Mouse (Mus musculus) lung, postnatal 36 days (tissue): ENCODE data around the gene Hvcn1.
"Not testable (repeated sequence)": the region's sequence is repeated elsewhere in the genome, so short reads cannot be mapped to it uniquely, and the experiment has no call there.

Experiments used
- DNase-seq: peaks from one replicate; pipeline ENCODE4 v3.0.0; 2022; ENCODE audit warnings: mixed read lengths

Hvcn1 gene

DNA sequence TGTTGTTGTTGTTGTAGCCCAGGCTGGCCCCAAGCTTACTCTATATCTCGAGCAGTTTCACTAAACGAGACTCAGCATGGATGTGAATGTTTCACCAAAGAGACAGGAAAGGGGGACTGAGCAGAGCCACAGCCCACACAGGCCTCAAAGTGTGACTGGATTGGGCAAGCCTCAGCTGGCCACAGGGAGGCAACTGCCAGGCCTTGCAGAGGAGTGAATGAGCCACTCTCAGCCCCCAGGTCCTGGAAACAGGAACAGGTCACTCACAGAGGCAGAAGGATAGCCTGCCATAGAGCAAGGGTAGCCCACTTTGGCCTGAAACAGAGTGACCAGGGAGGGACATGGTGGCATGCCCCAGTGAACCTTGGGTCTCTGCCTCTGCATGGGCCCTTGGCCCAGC, 2.4 kb upstream of the Hvcn1 start:
- no peak for DNase-seq

DNA sequence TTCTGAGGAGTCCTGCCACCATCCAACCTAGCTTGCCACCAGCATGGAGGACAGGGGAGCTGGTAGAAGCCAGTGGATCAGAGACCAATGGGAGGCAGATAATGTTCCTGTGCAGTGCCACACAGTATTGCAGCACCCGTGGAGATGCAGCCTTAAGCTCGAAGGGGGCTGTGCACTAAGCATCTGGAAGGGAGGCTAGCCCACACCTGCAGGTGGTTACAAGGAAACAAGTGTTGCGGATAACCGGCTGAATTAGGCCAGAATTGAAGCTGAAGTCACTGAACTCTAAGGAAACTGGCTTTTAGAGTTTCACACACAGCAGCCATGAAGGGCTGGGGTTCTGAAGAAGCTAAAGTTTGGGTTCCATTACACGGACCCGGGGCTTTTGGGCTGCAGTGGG, 2.3 kb downstream of the Hvcn1 start:
- DNase-seq, result no peak

DNA sequence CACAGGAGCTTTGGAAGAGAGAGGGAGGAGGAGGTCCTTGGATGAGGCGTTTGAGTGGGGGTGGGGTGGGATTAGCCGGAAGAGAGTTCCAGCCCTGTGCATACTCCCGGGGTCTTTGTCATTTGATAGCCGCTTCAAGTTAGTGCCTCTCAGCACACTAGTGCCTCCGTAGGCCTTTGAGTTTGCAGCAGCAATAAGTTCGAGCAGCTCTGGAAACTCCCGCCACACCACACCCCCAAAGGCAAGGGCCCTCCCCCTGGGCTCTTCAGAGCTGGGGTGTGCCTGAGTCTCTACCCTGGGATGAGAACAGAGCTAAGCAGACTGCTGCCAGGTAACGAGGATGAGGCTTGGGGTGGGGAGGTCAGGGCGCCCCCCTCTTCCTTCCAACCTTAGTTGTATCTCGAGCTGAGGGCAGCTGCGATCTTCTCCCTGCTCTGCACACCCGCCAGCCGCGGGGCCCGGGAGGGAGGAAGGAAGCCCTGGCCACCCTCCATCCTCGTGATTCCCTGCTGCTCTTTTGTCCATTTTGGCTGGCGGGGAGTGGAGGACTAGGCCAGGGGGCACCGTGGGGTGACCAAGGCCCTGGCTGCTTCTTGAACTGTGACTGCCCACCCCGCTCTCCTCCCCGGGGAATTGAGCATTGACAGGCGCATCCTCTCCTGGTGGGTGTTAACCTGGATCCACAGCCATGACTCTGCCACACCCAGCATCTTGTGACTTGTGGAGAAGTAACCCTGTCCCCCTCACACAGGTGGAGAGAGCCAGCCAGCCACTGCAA, 3.2 kb downstream of the Hvcn1 start:
- DNase-seq, result peak; percentile 67

DNA sequence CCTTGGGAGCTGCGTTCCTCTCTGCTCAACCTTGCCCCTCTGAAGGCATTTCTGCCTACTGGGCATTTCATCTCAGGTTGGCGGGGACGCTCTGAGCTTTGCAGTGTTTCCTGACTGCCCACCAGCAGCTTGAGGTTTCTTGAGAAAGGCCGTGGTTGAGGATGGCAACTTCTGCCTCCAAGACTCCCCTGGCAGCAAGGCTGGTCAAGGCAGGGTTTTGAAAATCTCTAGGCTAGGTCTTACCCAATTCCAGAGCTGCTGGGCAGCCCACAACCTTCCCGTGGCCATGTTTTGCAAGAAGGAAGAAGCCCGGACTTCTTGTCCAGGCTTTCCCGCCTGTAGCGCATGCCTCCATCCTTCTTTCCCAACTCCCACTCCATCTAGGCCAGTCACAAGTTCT, 4.3 kb downstream of the Hvcn1 start:
- peak; percentile 53 for DNase-seq

DNA sequence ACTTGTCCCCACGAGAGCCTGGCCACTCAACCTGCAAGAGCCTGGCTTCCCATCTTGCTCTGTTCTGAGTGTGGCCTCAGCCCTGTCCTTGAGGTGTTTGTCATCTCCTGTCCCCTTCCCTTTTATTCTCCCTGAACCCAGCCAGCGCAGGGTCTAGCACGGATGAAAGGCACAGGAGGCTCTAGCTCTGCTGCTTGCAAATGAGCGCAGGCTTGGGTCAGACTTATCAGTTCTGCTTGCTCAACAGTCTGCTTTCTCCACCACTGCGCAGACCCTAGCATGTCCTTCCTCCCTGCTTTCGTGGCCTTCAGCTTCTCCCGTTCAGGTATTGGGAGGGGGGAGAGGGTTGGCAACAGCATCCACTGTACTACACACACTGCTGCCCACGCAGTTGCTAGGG, 5.5 kb downstream of the Hvcn1 start:
- DNase-seq, result no peak

DNA sequence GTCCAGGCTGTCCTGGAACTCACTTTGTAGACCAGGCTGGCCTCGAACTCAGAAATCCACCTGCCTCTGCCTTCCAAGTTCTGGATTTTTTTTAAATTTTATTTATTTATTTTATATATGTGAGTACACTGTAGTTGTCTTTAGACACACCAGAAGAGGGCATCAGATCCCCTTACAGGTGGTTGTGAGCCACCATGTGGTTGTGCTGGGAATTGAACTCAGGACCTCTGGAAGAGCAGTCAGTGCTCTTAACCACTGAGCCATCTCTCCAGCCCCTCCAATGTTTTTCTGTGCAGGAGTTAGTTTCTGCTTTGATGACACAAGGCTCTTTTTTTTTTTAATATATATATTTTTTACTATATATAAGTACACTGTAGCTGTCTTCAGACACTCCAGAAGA, 6.2 kb downstream of the Hvcn1 start:
- not testable (repeated sequence) for DNase-seq

DNA sequence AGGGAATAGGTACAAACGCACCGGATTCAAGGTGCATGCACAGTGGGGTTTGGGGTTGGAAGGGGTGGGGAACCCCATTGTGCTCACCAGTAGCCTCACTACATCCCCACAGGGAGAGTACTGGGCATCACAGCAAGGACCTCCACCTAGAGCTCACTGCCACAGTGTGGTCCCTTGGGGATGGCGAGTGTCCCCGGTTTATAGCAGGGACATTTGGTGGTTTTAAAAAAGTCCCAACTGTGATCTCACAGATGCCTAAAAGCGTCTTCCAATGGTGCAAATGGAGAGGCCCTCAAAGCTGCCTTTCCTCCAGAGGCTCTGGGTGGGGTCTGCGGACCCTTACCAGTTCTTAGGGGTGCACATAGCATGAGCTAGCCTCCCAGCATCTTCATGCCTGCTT, 7.3 kb downstream of the Hvcn1 start:
- no peak for DNase-seq

DNA sequence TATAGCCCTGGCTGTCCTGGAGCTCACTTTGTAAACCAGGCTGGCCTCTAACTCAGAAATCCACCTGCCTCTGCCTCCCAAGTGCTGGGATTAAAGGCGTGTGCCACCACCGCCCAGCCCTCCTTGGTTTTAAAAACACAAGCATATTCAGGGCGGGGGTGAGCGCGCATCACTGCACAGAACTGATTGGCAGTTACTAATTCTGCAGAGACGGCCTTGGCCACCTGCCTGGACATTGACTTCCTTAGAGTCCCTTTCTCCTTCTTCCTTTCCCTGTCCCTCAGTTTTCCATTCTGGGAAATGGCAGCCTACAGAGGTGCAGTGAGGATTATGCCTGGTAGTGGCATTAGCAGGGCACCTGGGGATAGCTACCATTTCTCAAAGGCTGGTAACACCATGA, 11.0 kb downstream of the Hvcn1 start:
- DNase-seq, result no peak

DNA sequence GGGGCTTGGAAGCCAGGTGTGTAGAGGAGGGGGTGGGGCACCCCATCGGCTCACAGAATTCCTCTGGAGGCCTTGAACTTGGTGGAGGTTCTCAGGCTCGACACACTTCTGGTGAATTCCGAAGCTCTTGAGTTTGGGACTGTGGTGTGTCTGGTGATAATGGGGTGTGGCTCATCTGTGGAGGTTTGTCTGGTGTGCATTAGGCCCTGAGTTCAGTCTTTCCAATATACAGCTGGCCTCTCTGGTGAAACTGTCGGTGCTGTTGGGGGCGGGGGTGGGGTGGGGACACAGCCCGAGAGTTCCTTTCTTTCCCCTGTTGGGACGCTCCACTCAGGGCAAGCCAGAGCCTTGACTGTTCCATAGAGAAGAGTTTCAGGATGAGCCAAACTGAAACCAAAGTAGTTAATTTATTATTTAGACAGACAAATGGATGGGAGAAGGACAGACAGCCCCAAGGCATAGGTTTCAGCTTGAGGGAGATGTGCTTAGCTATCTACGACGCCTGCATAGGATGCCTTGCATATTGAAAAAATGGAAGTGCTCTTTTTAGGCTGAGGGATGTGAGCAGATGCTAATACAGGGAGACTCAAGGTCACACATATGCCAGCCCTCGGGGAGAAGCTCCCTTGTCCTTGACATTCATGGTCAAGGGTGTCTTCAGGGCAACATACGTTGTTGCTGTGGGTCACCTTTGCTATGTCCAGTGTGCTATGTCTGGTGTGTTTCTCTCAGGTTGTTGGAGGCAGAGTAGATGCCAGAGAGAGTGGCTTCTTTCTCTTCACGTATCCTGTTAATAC, 11.7 kb downstream of the Hvcn1 start:
- no peak for DNase-seq

DNA sequence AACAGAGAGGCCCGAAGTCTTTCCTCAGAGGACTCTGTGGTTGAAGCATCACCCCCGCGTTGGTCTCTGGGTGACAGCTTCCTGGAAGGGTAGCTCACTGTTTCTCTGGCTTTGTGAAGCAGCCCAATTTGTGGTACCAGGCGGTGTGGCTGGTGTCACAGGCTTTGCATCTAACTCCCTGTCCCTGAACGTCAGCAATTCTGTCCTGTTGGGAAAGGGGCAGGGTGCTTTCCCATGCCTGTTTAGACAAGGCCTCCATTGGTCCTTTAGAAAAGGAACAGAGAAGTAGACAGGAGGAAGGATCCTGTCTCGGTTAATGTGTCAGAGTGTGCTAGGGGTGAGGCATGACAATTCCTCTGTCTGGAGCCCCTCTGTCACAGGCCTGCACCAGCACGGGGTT, 12.3 kb downstream of the Hvcn1 start:
- peak; percentile 38 for DNase-seq

DNA sequence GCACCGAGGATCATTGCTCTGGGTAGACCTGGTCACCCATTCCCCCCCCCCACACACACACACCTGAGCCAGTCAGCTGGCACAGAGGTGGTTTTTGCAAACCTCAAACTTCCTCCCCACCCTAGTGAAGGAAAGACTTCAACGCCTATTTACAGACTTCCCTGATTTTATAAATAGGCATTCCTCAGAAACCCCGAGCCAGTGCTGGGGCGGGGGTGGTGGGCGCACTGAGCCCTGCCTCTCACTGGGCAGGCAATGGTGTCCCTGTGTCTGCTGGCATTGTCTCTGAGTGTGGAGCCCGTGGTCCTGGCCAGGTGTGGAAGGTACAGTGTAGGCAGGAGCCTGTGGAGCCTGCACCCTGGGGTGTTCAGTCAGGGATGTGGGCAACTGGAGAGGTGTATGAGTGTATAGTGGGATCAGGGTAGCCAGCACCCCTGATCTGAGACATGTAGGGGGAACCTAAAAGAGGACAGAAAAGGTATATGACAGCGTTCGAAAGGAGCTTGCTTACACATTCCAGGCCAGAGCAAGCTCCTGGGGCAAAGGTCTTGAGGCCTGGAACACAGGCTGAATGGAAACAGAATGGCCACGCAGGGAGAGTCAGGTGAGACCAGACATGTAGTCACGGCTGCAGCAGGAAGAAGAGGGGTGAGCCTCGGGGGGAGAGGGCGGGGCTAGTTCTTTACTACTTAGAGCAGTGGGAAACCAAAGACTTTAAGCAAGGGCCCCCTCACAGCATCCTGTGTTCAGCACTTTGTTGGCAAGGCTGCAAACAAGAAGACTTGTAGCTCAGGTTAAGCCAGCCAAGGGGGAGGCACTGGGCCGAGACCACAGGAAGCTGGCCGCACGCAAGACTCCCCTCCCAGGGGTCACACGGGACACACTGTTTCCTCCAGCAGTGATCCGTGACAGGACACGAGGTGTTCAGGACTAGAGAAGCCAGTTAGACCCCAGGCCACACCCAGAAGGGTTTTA, 13.3 kb downstream of the Hvcn1 start:
- peak; percentile 68 for DNase-seq

DNA sequence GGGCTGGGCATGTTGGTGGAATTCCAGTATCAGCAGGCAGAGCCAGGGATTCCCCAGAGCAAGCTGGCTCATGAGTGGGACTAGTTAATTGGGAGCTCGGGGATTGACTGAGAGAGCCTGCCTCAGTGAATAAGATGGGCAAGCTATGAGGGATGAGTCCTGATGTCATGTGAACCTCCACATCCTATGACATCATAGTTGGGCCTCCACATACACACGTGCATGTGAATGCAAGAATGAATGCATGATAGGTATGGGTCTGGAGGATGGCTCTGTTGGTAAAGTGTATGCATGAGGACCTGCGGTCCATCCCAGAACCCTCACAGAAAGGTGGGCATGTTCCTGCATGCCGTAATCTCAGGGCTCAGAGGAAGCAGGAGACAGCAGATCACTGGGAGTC, 14.5 kb downstream of the Hvcn1 start:
- no peak for DNase-seq

DNA sequence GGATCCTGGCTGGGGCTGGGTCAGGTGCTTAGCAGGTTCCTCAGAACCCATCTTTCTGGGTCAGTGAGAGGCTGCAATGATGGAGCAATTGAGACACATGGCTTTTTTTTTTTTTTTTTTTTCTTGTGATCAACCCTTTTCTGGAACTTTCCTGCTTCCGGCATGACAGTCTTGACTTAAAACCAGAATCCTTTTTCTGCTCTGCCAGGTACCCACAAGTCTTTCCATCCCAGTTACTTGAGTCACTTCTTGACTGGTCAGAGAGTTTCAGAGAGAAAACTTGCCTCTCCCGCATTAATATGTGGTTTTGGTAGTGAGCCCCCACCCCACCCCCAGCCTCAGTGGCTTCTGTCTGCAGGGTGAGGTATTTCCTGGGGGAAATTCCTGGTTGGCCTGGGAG, 17.7 kb downstream of the Hvcn1 start:
- DNase-seq, result no peak

DNA sequence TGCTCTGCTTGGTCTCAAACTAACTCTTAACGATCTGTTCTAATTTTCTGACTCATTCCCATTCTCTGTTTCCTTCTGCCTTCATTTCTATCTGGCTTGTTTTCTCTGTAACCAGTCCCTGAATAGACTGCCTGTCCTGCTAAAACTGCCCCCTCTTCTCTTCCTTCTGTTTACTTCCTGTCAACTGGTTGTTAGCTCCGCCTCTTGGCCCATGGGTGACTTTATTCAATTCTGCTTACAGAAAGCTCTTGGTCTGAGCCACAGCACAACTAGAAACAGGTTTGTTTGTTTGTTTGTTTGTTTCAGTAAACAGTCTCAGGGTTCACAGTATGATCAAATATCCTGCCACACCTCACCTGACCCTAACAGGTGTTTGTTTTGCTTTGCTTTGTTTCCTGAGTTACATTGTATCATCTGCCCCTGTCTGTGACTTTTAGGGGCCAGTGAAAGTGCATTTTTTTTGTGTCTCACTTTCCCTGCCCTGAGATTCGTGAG, 21.7 kb downstream of the Hvcn1 start:
- no peak for DNase-seq

DNA sequence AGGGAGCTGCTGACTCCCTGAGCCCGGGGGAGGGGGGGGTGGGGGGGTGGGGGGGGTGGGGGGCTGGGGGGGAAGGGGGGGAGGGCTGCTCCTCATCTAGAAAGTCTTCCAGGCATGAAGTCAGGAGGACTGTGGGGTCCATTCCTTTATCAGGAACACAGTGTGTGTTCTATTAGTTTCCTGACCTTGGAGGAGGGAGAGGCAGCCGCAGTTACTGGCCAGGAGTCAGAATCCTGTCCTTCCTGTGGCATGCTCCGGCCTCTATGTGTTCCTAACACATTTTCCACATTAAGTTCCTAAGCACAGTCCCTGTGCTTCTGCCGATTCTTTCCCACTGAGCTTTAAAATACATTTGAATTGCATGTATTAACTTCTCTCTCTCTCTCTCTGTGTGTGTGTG, 22.2 kb downstream of the Hvcn1 start:
- no peak for DNase-seq

DNA sequence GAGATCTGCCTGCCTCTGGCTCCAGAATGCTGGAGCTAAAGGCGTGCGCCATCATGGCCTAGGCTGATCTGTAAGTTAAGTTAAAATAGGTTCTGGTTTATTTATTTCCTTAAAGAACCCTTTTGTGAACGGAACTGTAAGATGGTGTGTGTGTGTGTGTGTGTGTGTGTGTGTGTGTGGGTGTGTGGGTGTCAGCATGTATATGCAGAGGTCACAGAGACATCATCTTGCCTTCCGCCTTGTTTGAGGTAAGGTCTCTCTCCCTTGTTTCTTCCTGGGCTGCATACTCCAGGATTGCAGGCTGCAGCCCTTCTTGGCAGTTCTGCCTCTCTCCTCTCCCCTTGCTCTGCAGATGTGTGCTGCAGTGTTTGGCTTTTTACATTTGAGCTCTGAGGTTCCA, 24.2 kb downstream of the Hvcn1 start:
- DNase-seq, result peak; percentile 34

DNA sequence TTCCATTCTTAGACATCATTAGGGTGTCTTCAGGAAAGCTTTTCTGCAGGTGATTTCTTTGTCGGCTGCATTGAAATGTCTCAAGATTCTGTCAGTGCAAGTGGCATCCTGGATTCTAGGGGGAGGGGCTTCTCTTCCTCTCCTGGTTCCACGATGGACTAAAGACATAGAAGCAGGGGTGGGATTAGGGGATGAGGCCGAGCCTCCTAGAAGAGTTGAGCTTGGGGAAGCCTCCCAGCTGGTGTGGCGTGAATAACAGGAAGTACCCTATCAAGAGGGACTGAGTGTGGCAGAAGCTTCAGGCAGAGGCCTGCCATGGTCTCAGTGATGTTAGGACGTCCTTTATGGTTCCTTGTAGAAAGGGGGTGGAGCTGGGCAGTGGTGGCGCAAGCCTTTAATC, 24.8 kb downstream of the Hvcn1 start:
- DNase-seq, result no peak

DNA sequence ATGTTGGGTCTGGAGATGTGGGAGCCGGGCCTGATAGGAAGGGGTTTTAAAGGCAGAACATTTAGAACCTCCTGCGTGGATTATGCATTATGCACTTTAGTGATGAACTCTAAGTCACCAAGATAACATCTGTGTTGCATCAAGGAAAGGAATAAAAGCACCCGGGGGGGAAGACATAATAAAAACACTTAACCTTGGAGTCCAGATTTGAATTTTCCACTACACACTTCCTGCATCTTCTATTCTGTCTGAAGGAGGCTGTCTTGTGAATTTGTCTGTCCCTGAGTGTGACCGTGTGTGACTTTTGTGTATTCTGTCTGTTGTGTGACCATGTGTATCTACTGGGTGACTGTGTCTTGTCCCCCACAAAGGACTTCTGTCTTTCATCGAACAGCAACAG, 25.4 kb downstream of the Hvcn1 start:
- no peak for DNase-seq

DNA sequence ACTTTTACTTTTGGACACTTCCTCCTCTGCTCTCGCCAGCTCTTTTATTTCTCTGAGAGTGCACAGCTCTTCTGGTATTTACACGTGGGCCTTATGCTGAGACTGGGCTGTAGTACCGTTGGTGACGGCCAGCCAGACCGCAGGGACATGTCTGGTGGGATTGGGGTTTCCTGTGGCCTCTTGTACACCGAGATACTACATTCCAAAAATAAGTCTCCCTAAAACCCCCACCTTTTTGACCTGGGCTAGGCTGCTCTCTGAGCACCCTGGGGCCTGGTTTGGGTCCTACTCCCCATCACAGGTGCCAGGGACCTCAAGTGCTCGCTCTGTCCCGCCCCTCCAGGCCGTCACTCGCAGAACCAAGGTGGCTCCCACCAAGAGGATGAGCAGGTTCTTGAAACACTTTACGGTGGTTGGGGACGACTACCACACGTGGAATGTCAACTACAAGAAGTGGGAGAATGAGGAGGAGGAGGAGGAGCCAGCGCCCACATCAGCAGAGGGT, 26.5 kb downstream of the Hvcn1 start:
- no peak for DNase-seq

DNA sequence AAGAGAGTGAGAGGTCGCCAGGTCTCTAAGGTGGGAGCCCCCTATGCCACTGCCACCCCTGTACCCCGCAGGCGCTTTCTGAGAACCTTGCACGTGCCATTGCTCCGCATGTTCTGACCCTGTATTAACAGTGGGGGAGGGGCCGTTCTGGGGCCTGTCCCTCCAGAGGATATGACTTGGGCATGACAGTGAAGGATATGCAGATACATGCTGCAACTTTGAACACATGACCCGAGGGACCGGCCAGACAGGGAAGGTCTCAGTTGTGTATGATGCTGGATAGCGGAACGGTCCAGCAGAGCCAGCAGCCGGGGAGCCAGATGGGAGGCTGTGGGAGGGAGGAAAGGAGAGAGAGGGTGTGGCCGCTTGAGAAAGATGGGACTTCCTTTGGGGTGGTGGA, 27.1 kb downstream of the Hvcn1 start:
- DNase-seq, result peak; percentile 56

DNA sequence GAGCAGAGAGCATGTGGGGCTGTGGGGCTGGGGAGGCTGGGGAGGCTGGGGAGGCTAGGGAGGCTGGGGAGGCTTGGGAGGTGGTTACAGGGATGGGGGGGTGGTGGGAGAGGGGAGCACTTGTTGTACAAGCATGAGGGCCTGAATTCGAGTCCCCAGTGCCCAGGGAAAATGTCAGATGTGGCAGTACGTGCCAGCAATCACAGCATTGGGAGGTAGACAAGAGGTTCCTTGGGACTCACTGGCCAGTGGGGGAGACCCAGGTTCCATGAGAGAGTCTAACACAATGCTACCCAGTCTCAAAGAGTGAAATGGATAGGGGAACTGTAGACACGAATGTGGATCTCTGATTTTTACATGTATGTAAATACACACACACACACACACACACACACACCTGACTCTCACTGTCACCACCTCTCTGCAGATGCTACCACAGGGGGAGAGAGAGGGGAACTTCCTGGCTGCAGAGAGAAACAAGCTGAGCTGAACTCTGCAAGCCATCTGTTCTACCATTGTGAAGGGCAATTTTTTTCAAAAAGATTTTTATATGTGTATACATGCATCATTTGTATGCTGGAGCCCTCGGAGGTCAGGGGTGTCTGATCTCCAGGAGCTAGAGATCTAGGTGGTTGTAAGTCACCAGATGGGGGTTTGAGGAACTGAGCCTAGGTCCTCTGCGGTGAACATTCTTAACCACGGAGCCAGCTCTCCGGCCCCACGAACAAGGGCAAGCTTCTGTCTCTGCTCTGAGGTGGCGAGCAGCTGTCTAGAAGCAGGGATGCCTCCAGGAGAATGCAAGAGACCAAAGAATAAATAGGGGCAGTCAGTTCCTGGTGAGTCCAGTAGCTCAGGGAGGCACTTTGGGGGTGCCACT, 28.0 kb downstream of the Hvcn1 start:
- DNase-seq, result peak; percentile 35
